Mouse (Mus musculus): ENCODE data around the gene Mcu.
A peak's percentile ranks its signal among the peaks of the same experiment; 100 is the strongest.

Gene Mcu

DNA sequence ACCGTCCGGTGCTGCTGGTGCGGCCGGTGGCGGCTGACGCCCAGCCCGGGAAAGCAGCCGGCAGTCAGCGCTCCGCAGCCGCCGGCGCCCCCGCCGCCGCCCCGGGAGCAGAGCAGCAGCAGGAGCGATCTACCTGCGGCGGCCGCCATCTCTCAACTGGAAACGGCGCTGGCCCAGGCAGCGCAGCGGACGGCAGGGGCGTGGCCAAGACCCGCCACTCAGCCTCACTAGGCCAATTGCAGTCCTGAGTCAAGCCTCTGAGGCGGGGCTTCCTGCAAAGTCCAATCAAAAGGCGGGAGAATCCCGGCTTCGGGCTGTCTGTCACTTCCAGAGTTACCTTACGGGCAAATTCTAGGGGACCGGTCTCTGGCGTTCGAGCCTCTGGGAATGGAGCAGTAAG lies at the start of gene Mcu:
Mcu (minus strand) TSS at position 171 of the 400 bp plus-strand sequence.
- peak; percentile 94 for ATAC-seq (ENCODE audit: low TSS enrichment)

DNA sequence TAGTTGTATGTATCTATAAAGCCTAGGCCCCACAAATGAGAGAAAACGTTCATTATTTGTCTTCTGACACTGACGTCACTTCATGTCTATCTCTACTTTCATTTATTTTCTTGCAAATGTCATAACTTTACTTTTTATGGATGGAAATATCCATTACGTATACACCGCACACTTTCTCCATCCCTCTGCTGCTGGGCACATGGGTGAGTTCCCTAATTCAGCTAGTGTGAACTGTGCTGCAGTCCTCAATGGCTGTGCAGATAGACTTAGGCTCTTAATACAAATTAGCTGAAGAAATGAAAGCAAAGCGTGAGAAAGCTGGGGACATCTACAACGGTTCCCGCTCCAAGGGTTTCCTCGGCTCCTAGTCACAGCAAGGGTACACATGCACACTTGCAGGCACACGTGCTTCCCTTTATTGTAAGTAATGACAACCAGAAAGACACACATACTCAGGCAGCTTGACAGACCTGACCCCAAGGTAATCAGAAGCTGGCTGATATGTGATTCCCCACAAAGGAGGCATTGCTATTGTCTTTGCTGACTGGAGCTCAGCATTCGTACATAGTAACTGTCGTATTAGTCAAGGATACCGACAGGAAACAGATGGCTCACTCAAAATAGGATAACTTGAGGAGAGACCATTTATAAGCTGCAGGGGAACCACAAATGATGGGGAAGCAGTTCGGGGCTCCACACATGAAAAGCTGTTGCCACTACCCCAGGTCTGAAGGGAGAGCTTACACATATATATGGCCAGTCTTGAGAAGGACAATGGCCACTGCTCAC lies 49.2 kb upstream of the Mcu start:
- peak; percentile 44; the same call in 1 of the 2 replicates for ATAC-seq (ENCODE audit: low TSS enrichment)

DNA sequence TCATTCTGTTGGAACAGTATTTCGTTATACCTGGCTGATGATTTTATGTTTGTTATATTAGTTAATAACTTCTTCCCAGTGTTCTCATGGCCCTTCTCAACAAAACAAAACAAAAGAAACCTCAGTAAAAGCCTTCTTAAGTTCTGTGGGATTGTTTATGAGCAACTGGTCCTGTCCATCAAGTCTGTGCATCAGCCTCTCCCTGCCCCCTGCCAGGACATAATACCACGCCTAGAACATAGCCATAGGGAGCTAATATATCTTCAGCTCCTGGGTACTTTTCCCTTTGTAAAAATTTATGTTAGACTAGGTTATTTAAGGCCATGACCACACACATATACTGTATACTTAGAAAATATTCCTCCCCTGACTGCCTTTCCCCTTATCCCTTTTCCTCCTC lies 48.3 kb upstream of the Mcu start:
- ATAC-seq (ENCODE audit: low TSS enrichment), result no peak

DNA sequence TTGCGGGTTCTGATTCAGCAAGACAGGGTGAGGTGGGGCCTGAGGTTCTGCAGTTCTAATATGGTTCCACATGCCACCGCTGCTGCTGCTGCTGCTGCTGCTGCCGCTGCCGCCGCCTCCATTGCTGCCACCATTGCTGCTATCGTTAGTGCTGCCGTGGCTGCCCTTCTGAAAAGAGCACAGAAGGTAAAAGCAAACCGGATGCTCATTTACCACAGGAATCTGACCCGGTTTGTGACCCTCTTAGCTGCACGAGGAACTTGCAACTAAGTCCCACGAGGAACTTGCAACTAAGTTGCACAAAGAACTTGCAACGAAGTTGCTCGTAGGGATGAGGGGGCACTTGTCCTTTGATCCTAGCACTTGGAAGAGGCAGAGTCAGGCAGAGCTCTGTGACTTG lies 40.3 kb upstream of the Mcu start:
- ATAC-seq (ENCODE audit: low TSS enrichment), result no peak

DNA sequence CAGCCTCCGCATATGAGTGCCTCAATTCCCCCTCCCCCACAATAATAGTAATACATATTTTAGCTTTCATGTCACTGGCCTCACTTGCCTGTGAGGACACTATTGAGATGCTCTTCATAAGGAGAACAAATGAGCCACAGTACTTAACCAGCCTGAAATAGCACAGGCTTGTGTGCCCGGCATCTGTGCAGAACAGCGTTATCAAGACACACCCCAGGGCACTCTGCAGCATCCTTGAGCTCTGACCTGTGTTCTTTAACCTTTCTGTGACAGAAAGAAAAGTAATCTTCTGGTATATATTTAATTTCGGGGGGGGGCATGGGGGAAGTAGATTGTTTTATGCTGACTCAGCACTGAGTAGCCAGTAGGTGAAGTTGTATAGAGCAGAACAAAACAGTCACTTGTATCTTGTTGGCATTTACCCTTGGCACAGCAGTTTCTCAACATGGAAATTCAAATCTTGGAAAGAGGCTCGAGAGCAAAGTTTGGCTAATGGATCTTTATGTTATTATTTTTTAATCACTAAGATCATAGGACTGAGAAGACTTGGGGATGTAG lies 30.4 kb upstream of the Mcu start:
- ATAC-seq (ENCODE audit: low TSS enrichment), result no peak

DNA sequence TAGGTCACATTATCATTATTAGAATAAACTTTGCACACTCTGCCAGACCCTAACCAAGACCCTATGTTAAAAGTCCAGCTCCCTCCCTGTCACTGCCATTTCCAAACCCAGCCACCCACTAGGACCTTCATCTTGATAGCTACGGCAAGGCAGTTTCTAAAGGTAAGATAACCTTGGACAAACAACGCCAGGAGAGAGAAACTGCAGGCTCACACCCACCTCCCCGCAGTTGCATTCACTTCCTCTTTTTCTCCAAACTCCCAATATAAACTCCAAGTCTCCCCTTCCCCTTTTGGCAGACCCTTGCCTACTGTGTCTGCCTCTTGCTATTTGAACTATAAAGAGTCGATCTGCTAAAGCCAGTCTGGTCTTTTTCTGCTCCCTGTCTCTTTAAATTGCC lies 28.7 kb upstream of the Mcu start:
- ATAC-seq (ENCODE audit: low TSS enrichment), result no peak

DNA sequence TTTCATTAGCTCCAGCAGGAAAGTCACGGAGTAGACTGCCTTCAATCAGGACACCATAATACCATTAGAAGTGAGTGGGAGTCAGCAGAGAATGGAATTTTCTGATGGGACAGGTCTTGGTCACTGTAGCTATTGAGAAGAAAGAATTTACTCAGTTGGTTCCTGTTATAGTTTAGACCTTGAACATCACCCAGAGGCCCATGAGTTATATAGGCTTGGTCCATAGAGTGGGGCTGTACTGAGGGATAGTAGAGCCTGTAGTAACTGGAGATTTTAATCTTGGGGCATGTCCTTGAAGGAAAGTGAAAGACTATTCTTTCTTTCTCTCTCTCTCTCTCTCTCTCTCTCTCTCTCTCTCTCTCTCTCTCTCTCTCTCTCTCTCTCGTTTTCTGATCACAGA lies 28.2 kb upstream of the Mcu start:
- no peak for ATAC-seq (ENCODE audit: low TSS enrichment)

DNA sequence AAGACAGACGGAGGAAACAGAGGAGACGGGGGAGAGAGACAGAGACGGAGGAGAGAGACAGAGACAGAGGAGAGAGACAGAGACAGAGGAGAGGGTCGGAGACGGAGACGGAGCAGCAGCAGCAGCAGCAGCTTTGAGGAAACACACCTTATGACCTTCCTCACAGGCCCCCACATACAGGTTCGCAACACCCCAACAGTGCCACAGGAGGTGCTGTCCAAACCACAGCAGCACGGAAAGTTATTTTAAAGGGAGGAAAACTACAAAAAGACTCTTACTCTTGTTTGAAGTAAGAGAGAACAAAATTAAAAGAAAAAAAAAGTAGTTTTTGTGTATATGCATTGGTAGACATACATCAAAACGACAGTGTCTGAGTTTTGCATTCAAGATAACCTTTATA lies 27.2 kb upstream of the Mcu start:
- ATAC-seq (ENCODE audit: low TSS enrichment), result no peak

DNA sequence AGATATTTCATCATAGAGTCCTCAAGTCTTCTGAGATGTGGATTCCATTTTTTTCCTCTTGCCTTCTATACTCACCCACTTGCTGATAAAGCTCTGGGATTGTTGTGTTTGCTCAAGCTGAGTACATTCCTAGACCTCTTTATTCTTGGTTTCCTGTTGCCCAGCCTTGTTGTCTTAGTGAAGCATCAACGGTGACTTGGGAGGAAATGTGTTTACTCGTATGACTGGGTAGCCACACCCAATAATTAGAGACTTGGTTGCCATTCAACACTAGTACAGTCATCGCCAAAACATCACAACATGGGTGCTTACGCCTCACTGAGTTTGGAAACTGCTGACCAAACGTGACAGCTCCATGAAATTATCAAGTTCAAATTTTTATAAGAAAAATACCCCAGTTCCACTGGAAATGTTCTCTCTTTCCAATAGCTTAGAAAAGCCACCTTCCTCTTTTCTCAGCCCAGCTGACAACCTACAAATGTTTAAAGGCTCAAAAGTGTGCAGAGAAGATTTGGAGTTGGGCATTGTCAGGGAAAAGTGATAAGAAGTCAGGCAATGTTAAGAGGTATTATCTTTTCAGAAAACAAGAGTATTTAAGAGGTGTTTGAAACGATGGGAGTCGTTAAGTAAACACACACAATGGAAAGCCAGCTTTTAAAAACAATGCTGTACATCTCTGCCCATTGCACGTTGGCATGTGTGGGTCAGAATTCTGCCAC lies 26.3 kb upstream of the Mcu start:
- ATAC-seq (ENCODE audit: low TSS enrichment), result no peak

DNA sequence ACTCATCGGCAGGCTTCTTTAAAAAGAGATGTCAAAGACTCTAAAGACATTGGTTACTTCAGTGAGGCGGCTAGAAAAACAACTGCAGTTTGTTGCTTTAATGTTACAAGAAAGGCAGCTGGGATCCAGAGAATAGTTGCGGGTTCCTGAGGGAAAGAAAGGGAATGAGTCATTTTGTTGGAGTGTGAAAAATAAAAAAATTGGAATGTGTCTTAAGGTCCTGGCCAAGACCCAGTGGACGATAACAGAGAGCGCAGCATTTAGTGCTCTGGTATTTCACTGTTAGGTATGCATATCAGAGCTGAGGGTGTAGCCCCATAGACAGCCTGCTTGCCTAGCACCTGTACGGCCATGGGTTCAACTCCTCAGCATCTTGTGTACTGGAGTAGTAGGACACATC lies 22.1 kb upstream of the Mcu start:
- ATAC-seq (ENCODE audit: low TSS enrichment), result no peak

DNA sequence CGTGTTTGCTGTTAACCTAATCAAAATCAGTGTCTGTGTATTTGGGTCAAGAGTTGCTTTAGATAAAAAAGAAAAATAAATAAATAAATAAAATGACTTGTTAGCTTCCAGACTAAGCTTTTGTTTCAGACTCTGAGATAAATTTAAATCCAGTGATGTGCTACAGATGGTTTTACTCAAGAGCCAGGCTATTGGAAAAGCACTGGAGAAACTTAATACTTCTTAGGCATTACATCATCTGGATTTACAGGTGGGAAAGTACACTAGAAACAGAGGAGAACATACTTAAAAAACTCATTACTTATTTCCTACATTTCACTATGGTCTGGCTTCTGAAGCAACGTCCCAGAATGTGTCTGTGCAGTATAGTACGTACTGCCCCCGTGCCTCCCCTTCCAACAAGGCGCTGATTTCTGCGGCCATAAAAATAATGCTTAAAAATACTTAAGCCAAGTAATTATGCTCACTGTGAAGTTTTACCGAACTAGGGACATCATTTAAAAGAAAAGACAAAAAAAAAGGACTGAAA lies 21.2 kb upstream of the Mcu start:
- ATAC-seq (ENCODE audit: low TSS enrichment), result no peak

DNA sequence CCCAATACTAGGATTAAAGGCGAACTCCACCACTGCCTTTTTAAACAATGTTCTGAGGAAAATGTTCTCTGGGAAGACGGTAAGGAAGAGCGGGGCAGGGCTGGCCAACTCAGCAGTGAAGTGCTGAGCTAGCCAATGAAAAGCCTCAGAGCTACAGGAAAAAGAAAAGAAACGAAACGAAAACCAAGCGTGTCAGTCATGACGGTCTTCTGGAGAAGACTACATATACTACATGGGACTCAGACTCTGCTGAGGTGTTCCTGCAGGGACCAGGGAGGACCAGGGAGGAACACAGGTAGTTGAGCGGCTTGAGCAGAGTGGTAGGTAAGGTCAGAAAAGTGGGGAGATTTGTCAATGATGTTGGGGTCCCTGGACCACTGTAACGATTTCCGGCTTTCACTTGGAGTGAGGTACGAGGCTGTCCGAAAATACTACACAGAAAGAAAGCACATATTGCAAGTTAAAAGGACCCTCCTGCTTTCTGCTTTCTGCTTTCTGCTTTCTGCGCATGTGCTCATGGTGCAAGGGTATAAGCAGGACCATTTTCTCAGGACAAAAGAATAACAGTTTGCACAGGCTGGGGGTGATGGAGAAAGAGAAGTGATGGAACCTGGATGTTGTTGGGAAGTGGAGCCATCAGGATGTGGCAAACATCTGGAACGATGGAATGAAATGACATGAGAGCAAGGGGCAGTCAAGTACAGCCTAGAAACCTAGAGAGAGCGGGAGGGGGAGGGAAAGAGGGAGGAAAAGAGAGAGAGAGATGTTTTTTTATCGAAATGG lies 20.4 kb upstream of the Mcu start:
- ATAC-seq (ENCODE audit: low TSS enrichment), result peak; percentile 69

DNA sequence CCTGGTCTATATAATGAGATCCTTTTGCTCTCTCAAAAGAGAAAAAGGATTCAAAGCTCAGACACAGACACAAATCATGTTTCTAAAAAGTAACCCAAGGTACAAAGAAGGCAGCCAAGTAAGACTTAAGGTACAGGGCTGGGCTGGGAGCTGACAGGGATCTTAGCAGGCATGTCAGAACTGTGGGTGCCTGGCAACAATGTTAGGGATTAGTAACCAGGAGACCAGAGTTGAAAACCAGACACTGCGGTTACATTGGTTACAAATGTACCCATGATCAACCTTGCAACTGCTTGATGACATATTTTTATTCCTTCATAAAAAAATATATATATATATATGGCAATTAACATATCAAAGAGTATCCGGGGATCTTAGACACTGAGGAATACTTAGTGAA lies 19.6 kb upstream of the Mcu start:
- ATAC-seq (ENCODE audit: low TSS enrichment), result no peak

DNA sequence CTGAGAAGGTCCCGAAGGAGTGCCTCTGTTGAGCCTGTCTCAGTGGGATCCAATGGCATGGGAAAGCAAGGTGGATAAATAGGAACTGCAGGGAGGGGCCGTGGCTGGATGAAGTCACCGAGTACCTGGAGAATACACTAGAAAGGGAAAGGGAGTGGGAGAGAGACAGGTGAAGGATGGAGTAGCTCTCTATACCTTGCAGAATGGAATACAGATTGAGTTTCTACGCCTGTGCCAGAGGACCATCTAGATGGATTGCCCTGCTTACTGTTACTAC lies 13.0 kb upstream of the Mcu start:
- ATAC-seq (ENCODE audit: low TSS enrichment), result no peak

DNA sequence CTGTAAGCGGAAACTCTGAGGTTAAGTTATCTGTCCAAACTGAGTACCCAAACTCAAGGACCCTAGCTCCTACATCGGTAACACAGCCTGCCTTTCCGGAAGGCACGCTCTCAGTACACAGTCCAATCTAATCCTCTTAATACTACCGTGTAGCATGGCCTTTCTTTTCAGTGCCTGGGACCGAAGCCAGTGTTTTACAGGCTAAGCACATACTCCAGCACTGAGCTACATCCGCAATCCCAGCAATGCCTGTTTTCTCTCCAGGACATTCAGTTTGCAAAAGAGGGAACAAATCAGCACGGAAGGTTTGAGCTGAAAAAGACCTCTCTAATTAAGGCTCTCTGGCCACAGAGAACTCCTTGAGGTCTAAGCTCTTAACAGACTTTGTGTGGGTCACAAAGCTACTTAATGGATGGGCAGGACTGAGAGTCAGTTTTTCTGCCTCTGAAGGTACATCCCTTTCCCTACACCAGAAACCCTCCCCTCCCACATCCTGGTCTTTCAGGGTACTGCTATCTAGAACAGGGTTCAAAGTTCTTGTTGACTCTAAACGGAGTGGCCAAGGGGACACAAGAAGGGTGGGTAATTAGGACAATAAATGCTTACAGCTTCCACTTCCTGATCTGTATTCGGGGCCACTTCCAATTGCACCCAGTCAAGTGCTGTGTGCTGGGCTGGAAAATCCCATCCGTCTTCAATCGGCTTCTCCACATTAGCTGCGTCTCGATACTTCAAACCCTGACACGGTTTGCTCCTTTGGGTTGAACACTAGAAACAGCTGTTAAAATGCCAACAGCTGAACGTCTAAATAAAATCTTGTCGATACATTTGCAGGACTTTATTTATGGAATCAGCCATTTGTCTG lies 12.4 kb upstream of the Mcu start:
- ATAC-seq (ENCODE audit: low TSS enrichment), result peak; percentile 31; the same call in 1 of the 2 replicates

DNA sequence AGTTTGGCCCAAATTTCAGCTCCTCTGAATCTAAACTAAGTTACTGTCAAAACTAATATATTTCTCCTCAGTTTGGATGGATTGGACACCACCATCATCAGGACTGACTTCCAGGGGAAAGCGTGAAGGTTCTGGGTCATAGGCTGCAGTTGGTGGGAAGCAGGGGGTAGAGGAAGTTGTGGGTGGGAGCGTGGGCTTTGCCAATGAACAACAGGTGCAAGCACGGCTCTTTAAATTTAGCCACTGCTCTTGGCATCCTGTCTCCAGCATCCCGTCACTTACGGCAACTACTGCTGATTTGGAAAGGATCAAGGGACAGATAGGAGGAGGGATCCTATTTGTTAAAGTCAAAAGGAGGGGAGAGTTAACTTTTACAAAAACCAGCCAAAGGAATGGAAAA lies 7.0 kb upstream of the Mcu start:
- no peak for ATAC-seq (ENCODE audit: low TSS enrichment)

DNA sequence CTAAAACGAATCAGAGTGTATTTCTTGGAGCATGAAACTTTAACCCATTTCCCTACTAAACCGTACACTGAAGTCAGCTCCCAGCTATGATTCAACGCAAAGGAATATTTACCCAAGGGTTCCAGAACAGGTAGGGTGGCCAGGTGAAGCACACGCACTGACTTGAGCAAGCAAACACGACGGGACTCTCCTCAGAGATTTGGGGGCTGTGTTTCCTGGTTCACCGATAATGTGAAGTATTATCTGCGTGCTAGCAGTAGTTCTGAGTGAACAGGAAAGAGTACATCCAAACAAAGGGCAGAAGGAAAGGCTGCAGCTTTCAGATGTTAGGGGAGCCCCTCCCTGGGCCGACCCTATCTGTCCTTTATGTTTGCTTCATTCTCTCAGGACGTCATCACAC lies 4.9 kb upstream of the Mcu start:
- ATAC-seq (ENCODE audit: low TSS enrichment), result no peak

DNA sequence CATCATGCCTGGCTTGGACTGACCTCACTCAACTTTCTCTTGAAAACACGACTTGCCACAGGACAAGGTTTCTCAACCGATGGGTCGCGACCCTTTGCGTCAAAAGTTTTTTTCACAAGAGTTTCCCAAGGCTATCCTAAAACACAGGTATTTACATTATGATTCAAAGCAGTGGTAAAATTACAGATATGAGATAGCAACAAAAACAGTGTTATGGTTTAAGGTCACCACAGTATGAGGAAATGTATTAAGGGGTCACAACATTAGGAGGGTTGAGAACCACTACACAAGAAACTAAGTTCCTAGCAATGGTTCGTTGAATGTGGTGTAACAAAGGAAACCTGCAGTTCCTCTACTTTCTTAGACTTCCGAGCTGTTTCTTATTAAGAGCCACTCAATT lies 1.3 kb upstream of the Mcu start:
- no peak for ATAC-seq (ENCODE audit: low TSS enrichment)

DNA sequence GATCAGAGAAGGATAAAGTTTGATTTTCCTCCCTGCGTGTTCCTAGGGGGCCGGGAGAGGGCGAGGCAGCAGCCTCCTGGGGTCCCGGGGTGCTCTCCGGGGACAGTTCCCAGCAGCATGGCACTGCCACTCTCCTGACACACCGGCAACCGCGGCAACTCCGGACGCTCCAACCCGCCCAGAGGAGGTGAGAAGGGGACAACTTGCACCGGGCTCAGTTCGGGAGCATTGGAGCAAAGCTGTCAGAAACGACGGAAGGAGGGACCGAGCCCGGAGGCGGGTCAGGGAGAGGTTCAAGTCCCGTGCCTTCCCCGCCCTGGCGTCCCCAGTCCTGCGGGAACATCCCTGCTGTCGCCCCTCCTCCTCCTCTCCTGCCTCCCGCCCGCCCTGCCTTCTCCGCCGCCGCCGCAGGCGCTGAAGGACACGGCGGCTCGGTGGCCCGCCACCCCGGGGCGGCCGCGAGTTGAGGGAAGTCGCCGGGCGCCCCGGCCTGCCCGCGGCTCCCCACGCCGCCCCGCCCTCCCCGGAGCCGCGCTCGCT lies 441 bp downstream of the Mcu start, which contains the start of gene Gm10322:
Gm10322 (plus strand) TSS at position 83 of the 540 bp plus-strand sequence.
- ATAC-seq (ENCODE audit: low TSS enrichment), result peak; percentile 65

DNA sequence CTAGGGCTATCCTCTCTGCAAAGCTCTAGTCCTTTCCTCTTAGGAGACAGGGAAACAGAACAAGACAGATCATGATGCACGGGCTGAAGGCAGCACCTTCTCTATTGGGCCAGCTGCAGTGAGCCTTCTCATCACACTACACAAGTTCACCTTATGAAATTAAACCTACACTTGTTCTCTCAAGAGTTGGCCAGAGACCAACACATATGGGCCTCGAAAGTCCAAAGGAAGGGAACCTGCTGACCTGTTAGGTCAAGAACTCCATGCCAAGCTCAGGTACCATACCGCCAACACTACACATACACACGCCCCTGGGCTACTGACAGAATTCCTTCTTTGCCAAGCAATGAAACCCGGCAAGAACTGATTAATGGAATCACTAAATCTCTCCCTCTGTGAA lies 1.1 kb downstream of the Mcu start:
- no peak for ATAC-seq (ENCODE audit: low TSS enrichment)

DNA sequence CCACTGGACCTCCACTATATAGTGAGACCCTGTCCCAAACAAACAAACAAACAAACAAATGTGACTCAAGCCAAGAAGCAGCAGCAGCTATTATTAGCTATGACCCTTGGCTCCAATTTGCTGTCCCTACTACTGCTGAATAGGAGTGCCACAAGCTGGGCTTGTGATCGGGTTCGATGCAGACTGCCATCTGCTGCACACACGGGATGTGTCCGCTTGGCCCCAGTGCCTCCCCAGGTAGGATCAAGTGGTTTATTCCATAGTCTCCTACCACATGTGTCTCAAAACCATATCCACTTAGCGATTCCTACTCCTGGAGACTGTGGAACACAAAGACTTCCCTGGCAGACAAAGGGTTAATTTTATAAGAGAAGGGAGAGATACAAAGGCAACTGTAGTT lies 2.4 kb downstream of the Mcu start:
- no peak for ATAC-seq (ENCODE audit: low TSS enrichment)
